Mouse (Mus musculus) forebrain, embryonic 14.5 days (tissue): Measurements from ENCODE around the gene Aqp3. TPM values are rescaled to one million over a fixed set of nuclear protein-coding genes. Genes with fewer than 3 reads are reported as not detected.
A peak's percentile ranks its signal among the peaks of the same experiment; 100 is the strongest.

Experiments used
- ATAC-seq: fragments of 200-750 bp; cut with Nextera tagmentation; 2 replicates; pipeline ENCODE4 v1.8.0; 2017; ENCODE audit warnings: mild to moderate bottlenecking, moderate library complexity
- DNase-seq: peaks from one replicate; pipeline ENCODE4 v3.0.0-alpha.2; 2015; ENCODE audit warnings: low spot score
- H3K27ac ChIP-seq: fragments of 300-500 bp; sonication (generic); 2 replicates; pipeline ENCODE4 v1.5.1; 2014; ENCODE audit warnings: low read depth, mild to moderate bottlenecking, control low read depth, low read length, moderate library complexity
- H3K27me3 ChIP-seq: fragments of 300-500 bp; sonication (generic); replicated peaks from 2 replicates; pipeline ENCODE4 v1.6.1; 2014; ENCODE audit warnings: low read length, control low read depth, mixed read lengths; ENCODE audit not compliant: control insufficient read depth, insufficient read depth
- H3K36me3 ChIP-seq: fragments of 300-500 bp; sonication (generic); 2 replicates; pipeline ENCODE4 v1.6.1; 2014; ENCODE audit warnings: low read length, control low read depth; ENCODE audit not compliant: control insufficient read depth, insufficient read depth
- H3K4me1 ChIP-seq: fragments of 300-500 bp; sonication (generic); 2 replicates; pipeline ENCODE4 v1.6.1; 2014; ENCODE audit warnings: antibody characterized with exemption, low read length, control low read depth; ENCODE audit not compliant: control insufficient read depth, insufficient read depth
- H3K4me2 ChIP-seq: fragments of 300-500 bp; sonication (generic); 2 replicates; pipeline ENCODE4 v1.6.1; 2014; ENCODE audit warnings: mild to moderate bottlenecking, control low read depth, low read length
- H3K4me3 ChIP-seq: fragments of 300-500 bp; sonication (generic); 2 replicates; pipeline ENCODE4 v1.5.1; 2014; ENCODE audit warnings: low read depth, low read length, control low read depth
- H3K9ac ChIP-seq: fragments of 300-500 bp; sonication (generic); 2 replicates; pipeline ENCODE4 v1.6.1; 2014; ENCODE audit warnings: mild to moderate bottlenecking, low read length, control low read depth, moderate library complexity
- H3K9me3 ChIP-seq: fragments of 300-500 bp; sonication (generic); replicated peaks from 2 replicates; pipeline ENCODE4 v1.6.1; 2016; ENCODE audit warnings: low read length, control low read depth, mixed read lengths; ENCODE audit not compliant: control insufficient read depth
- WGBS: fragments of 180-500 bp; shearing (Covaris S2); extraction: QIAGEN DNeasy Blood & Tissue Kit; methylation state at CpG from one replicate; pipeline ENCODE4 v1.1.7; 2014; 5-methylcytosine and 5-hydroxymethylcytosine counted together
- polyA plus RNA-seq: library from polyadenylated mRNA; unstranded; fragments of >200 nt; fragmentation: Nextera tagmentation; extraction: Ambion mirVana; gene quantifications from 2 replicates; pipeline ENCODE4 v1.2.1, GENCODE M21; 2014

Gene Aqp3
- polyA plus RNA-seq, 1 experiment from 2014 or later = not detected

- peaks cover 8% of the 10 kb centered on the region; the same call in 1 of the 2 replicates for H3K4me1 ChIP-seq
- no peak overlapping the region for H3K27ac ChIP-seq
- no peak overlapping the region for H3K4me2 ChIP-seq
- no peak overlapping the region for H3K9ac ChIP-seq
- H3K27me3 ChIP-seq = peaks cover 9% of the 10 kb centered on the region; the same call in 1 of the 2 replicates
- H3K36me3 ChIP-seq = no peaks in the 10 kb centered on the region
- H3K4me3 ChIP-seq = no peak overlapping the region
- H3K9me3 ChIP-seq = no peaks in the 10 kb centered on the region
- no peak for DNase-seq
- WGBS = 72% methylated on average over 5 of the region's 5 CpGs
- ATAC-seq = no peak
These were observed 1.2 kb downstream of the Aqp3 start for GRCm38 (mm10) chr4:41096794-41097193.

GRCm38 (mm10) chr4:41096169-41096568 lies 1.8 kb downstream of the Aqp3 start:
- Histone ChIP-seq H3K4me2 (no peak overlapping the region), H3K9ac (no peak overlapping the region), H3K9me3 (no peaks in the 10 kb centered on the region), H3K4me1 (peaks cover 8% of the 10 kb centered on the region; the same call in 1 of the 2 replicates), H3K4me3 (no peak overlapping the region), H3K27me3 (peaks cover 9% of the 10 kb centered on the region; the same call in 1 of the 2 replicates), H3K36me3 (no peaks in the 10 kb centered on the region), H3K27ac (no peak overlapping the region)
- ATAC-seq (no peak), DNase-seq (no peak)
- 66% methylated on average over 8 of the region's 8 CpGs for WGBS

- DNase-seq = peak; percentile 19
- Histone ChIP-seq H3K27me3 (peaks cover 7% of the 10 kb centered on the region; the same call in 1 of the 2 replicates), H3K4me3 (no peak overlapping the region), H3K4me1 (peaks cover 8% of the 10 kb centered on the region; the same call in 1 of the 2 replicates), H3K36me3 (no peaks in the 10 kb centered on the region), H3K27ac (no peak overlapping the region), H3K9me3 (no peaks in the 10 kb centered on the region), H3K9ac (no peak overlapping the region), H3K4me2 (no peak overlapping the region)
- no peak for ATAC-seq
- 34% methylated on average over 9 of the region's 9 CpGs for whole genome bisulfite sequencing
These were observed 3.6 kb downstream of the Aqp3 start for GRCm38 (mm10) chr4:41094361-41094760.

- H3K27ac ChIP-seq = no peak overlapping the region
- 82% methylated on average over 1 of the region's 1 CpGs for WGBS
- no peak for ATAC-seq
- no peak for DNase-seq
- H3K9ac ChIP-seq = no peak overlapping the region
- H3K27me3 ChIP-seq = peaks cover 5% of the 10 kb centered on the region; the same call in 1 of the 2 replicates
- 0 out of 2 replicates have a peak, but pooled peaks cover 3% of the 10 kb centered on the region for H3K4me1 ChIP-seq
- no peaks in the 10 kb centered on the region for H3K9me3 ChIP-seq
- H3K36me3 ChIP-seq = no peaks in the 10 kb centered on the region
- no peak overlapping the region for H3K4me2 ChIP-seq
- no peak overlapping the region for H3K4me3 ChIP-seq
These were observed 5.0 kb downstream of the Aqp3 start for GRCm38 (mm10) chr4:41092958-41093357.

- no peak overlapping the region for H3K4me2 ChIP-seq
- no peaks in the 10 kb centered on the region for H3K36me3 ChIP-seq
- no peaks in the 10 kb centered on the region for H3K27me3 ChIP-seq
- DNase-seq (no peak), ATAC-seq (no peak)
- no peaks in the 10 kb centered on the region for H3K9me3 ChIP-seq
- WGBS = 57% methylated on average over 3 of the region's 3 CpGs
- H3K9ac ChIP-seq = no peak overlapping the region
- no peak overlapping the region for H3K4me3 ChIP-seq
- H3K4me1 ChIP-seq = no peaks in the 10 kb centered on the region
- no peak overlapping the region for H3K27ac ChIP-seq
These were observed 6.6 kb downstream of the Aqp3 start for GRCm38 (mm10) chr4:41091391-41091790.

GRCm38 (mm10) chr4:41089705-41090104 lies 8.3 kb downstream of the Aqp3 start:
- no peak for DNase-seq
- Histone ChIP-seq H3K27me3 (no peaks in the 10 kb centered on the region), H3K4me3 (no peak overlapping the region)

GRCm38 (mm10) chr4:41089189-41089588 lies 8.8 kb downstream of the Aqp3 start:
- no peak for ATAC-seq
- DNase-seq = no peak
- H3K9me3 ChIP-seq = no peaks in the 10 kb centered on the region
- no peak overlapping the region for H3K4me3 ChIP-seq
- H3K9ac ChIP-seq = no peak overlapping the region
- no peak overlapping the region for H3K27ac ChIP-seq
- no peaks in the 10 kb centered on the region for H3K27me3 ChIP-seq
- no peaks in the 10 kb centered on the region for H3K36me3 ChIP-seq
- WGBS = 87% methylated on average over 4 of the region's 4 CpGs
- H3K4me2 ChIP-seq = no peak overlapping the region
- no peaks in the 10 kb centered on the region for H3K4me1 ChIP-seq

More at GRCm38 (mm10) chr4:41089705-41090104, 8.3 kb downstream of the Aqp3 start:
- 79% methylated on average over 2 of the region's 2 CpGs for WGBS
- H3K9ac ChIP-seq = no peak overlapping the region
- no peak overlapping the region for H3K27ac ChIP-seq
- H3K9me3 ChIP-seq = no peaks in the 10 kb centered on the region
- no peaks in the 10 kb centered on the region for H3K36me3 ChIP-seq
- no peaks in the 10 kb centered on the region for H3K4me1 ChIP-seq
- no peak for ATAC-seq
- no peak overlapping the region for H3K4me2 ChIP-seq

- Histone ChIP-seq H3K4me1 (no peaks in the 10 kb centered on the region), H3K36me3 (no peaks in the 10 kb centered on the region), H3K27me3 (no peaks in the 10 kb centered on the region), H3K27ac (no peak overlapping the region), H3K4me2 (no peak overlapping the region), H3K4me3 (no peak overlapping the region), H3K9me3 (no peaks in the 10 kb centered on the region), H3K9ac (no peak overlapping the region)
- 85% methylated on average over 16 of the region's 16 CpGs for WGBS
- DNase-seq = no peak
- no peak for ATAC-seq
These were observed 10.3 kb downstream of the Aqp3 start for GRCm38 (mm10) chr4:41087459-41088298.

GRCm38 (mm10) chr4:41086947-41087346 lies 11.0 kb downstream of the Aqp3 start:
- Histone ChIP-seq H3K4me1 (no peaks in the 10 kb centered on the region), H3K27ac (no peak overlapping the region), H3K27me3 (no peaks in the 10 kb centered on the region), H3K9me3 (no peaks in the 10 kb centered on the region), H3K9ac (no peak overlapping the region), H3K36me3 (no peaks in the 10 kb centered on the region), H3K4me2 (no peak overlapping the region), H3K4me3 (no peak overlapping the region)
- DNase-seq (no peak), ATAC-seq (no peak)
- WGBS = 83% methylated on average over 9 of the region's 9 CpGs
